Mouse (Mus musculus): ENCODE data around the gene Eif4ebp2.

- no peak for TF ChIP-seq CTCF (IDR thresholded peaks at IDR 0.05; ENCODE audit: low read depth)
- TF ChIP-seq EP300 (IDR thresholded peaks at IDR 0.05; ENCODE audit: low read depth), result no peak
These were observed 63.4 kb downstream of the Eif4ebp2 start for GRCm38 (mm10) chr10:61389020-61389419.

All from liver, postnatal 0 days (tissue).